Mouse (Mus musculus): ENCODE results near the gene Haus3. TPM values are rescaled to one million over a fixed set of nuclear protein-coding genes. Genes with fewer than 3 reads are reported as not detected.

Gene Haus3
- polyA plus RNA-seq, 1 experiment from 2014 or later = 72.1 TPM

GRCm38 (mm10) chr5:34194426-34194825 is 25.1 kb upstream of the Haus3 start:
- Histone ChIP-seq H3K4me3 (ENCODE audit: low read depth, low read length) (no peak overlapping the region), H3K4me1 (ENCODE audit: control insufficient read depth, insufficient read depth, low read length) (no peaks in the 10 kb centered on the region), H3K36me3 (replicated peaks; ENCODE audit: control insufficient read depth, insufficient read depth, low read depth, low read length) (no peaks in the 10 kb centered on the region), H3K27me3 (ENCODE audit: control insufficient read depth, insufficient read depth, low read length) (no peaks in the 10 kb centered on the region), H3K27ac (replicated peaks; ENCODE audit: low read depth, low read length) (no peak overlapping the region), H3K9ac (replicated peaks; ENCODE audit: low read length) (no peak overlapping the region), H3K9me3 (replicated peaks; ENCODE audit: control insufficient read depth, low read length) (no peaks in the 10 kb centered on the region), H3K4me2 (ENCODE audit: low read depth, low read length) (no peak overlapping the region)
- ATAC-seq (replicated peaks; ENCODE audit: insufficient number of reproducible peaks, low FRiP score, low TSS enrichment, low read depth) = no peak
- DNase-seq (ENCODE audit: low spot score) = no peak
- 58% methylated on average over 1 of the region's 1 CpGs for WGBS

GRCm38 (mm10) chr5:34191843-34192242 is 22.5 kb upstream of the Haus3 start:
- Histone ChIP-seq H3K27ac (replicated peaks; ENCODE audit: low read depth, low read length) (no peak overlapping the region), H3K9ac (replicated peaks; ENCODE audit: low read length) (no peak overlapping the region), H3K27me3 (ENCODE audit: control insufficient read depth, insufficient read depth, low read length) (no peaks in the 10 kb centered on the region), H3K36me3 (replicated peaks; ENCODE audit: control insufficient read depth, insufficient read depth, low read depth, low read length) (no peaks in the 10 kb centered on the region), H3K4me3 (ENCODE audit: low read depth, low read length) (no peak overlapping the region), H3K4me1 (ENCODE audit: control insufficient read depth, insufficient read depth, low read length) (no peaks in the 10 kb centered on the region), H3K4me2 (ENCODE audit: low read depth, low read length) (no peak overlapping the region), H3K9me3 (replicated peaks; ENCODE audit: control insufficient read depth, low read length) (no peaks in the 10 kb centered on the region)
- ATAC-seq (replicated peaks; ENCODE audit: insufficient number of reproducible peaks, low FRiP score, low TSS enrichment, low read depth) (no peak), DNase-seq (ENCODE audit: low spot score) (no peak)
- WGBS = 75% methylated on average over 4 of the region's 4 CpGs

GRCm38 (mm10) chr5:34191021-34191420 is 21.7 kb upstream of the Haus3 start:
- H3K36me3 ChIP-seq (replicated peaks; ENCODE audit: control insufficient read depth, insufficient read depth, low read depth, low read length) = no peaks in the 10 kb centered on the region
- H3K4me3 ChIP-seq (ENCODE audit: low read depth, low read length) = no peak overlapping the region
- WGBS = 44% methylated on average over 4 of the region's 4 CpGs
- no peak overlapping the region for H3K9ac ChIP-seq (replicated peaks; ENCODE audit: low read length)
- DNase-seq (ENCODE audit: low spot score) (no peak), ATAC-seq (replicated peaks; ENCODE audit: insufficient number of reproducible peaks, low FRiP score, low TSS enrichment, low read depth) (no peak)
- H3K27me3 ChIP-seq (ENCODE audit: control insufficient read depth, insufficient read depth, low read length) = no peaks in the 10 kb centered on the region
- no peak overlapping the region for H3K27ac ChIP-seq (replicated peaks; ENCODE audit: low read depth, low read length)
- H3K4me1 ChIP-seq (ENCODE audit: control insufficient read depth, insufficient read depth, low read length) = 0 out of 2 replicates have a peak, but pooled peaks cover 3% of the 10 kb centered on the region
- no peak overlapping the region for H3K4me2 ChIP-seq (ENCODE audit: low read depth, low read length)
- H3K9me3 ChIP-seq (replicated peaks; ENCODE audit: control insufficient read depth, low read length) = no peaks in the 10 kb centered on the region

GRCm38 (mm10) chr5:34189521-34189920 is 20.2 kb upstream of the Haus3 start:
- H3K9me3 ChIP-seq (replicated peaks; ENCODE audit: control insufficient read depth, low read length) = no peaks in the 10 kb centered on the region
- ATAC-seq (replicated peaks; ENCODE audit: insufficient number of reproducible peaks, low FRiP score, low TSS enrichment, low read depth) = no peak
- H3K4me3 ChIP-seq (ENCODE audit: low read depth, low read length) = no peak overlapping the region
- H3K36me3 ChIP-seq (replicated peaks; ENCODE audit: control insufficient read depth, insufficient read depth, low read depth, low read length) = no peaks in the 10 kb centered on the region
- 0 out of 2 replicates have a peak, but pooled peaks cover 3% of the 10 kb centered on the region for H3K4me1 ChIP-seq (ENCODE audit: control insufficient read depth, insufficient read depth, low read length)
- DNase-seq (ENCODE audit: low spot score) = no peak
- WGBS = 50% methylated on average over 1 of the region's 1 CpGs
- no peak overlapping the region for H3K27ac ChIP-seq (replicated peaks; ENCODE audit: low read depth, low read length)
- H3K27me3 ChIP-seq (ENCODE audit: control insufficient read depth, insufficient read depth, low read length) = no peaks in the 10 kb centered on the region
- no peak overlapping the region for H3K4me2 ChIP-seq (ENCODE audit: low read depth, low read length)
- H3K9ac ChIP-seq (replicated peaks; ENCODE audit: low read length) = no peak overlapping the region

- Histone ChIP-seq H3K27me3 (ENCODE audit: control insufficient read depth, insufficient read depth, low read length) (no peaks in the 10 kb centered on the region), H3K9me3 (replicated peaks; ENCODE audit: control insufficient read depth, low read length) (no peaks in the 10 kb centered on the region), H3K4me1 (ENCODE audit: control insufficient read depth, insufficient read depth, low read length) (0 out of 2 replicates have a peak, but pooled peaks cover 3% of the 10 kb centered on the region), H3K4me2 (ENCODE audit: low read depth, low read length) (no peak overlapping the region; the same call in 1 of the 2 replicates), H3K27ac (replicated peaks; ENCODE audit: low read depth, low read length) (no peak overlapping the region), H3K36me3 (replicated peaks; ENCODE audit: control insufficient read depth, insufficient read depth, low read depth, low read length) (no peaks in the 10 kb centered on the region), H3K9ac (replicated peaks; ENCODE audit: low read length) (no peak overlapping the region), H3K4me3 (ENCODE audit: low read depth, low read length) (no peak overlapping the region)
- DNase-seq (ENCODE audit: low spot score) (no peak), ATAC-seq (replicated peaks; ENCODE audit: insufficient number of reproducible peaks, low FRiP score, low TSS enrichment, low read depth) (no peak)
- WGBS = 81% methylated on average over 2 of the region's 2 CpGs
Observed at GRCm38 (mm10) chr5:34188856-34189255, 19.5 kb upstream of the Haus3 start.

GRCm38 (mm10) chr5:34187601-34188316 is 18.4 kb upstream of the Haus3 start, which contains the start of gene Mxd4:
Gene Mxd4, minus strand, starts transcription at chr5:34187720.
- peak; percentile 99 for ATAC-seq (replicated peaks; ENCODE audit: insufficient number of reproducible peaks, low FRiP score, low TSS enrichment, low read depth)
- WGBS = under 1% methylated on average over 60 of the region's 60 CpGs

GRCm38 (mm10) chr5:34186961-34187391 is 17.6 kb upstream of the Haus3 start:
- peak overlapping the region; percentile 87 for H3K4me2 ChIP-seq (ENCODE audit: low read depth, low read length)
- H3K27me3 ChIP-seq (ENCODE audit: control insufficient read depth, insufficient read depth, low read length) = no peaks in the 10 kb centered on the region
- H3K4me1 ChIP-seq (ENCODE audit: control insufficient read depth, insufficient read depth, low read length) = 0 out of 2 replicates have a peak, but pooled peaks cover 3% of the 10 kb centered on the region
- ATAC-seq (replicated peaks; ENCODE audit: insufficient number of reproducible peaks, low FRiP score, low TSS enrichment, low read depth) (no peak), DNase-seq (ENCODE audit: low spot score) (peak; percentile 52)
- H3K9ac ChIP-seq (replicated peaks; ENCODE audit: low read length) = peak overlapping the region; percentile 80
- peak overlapping the region; percentile 91 for H3K4me3 ChIP-seq (ENCODE audit: low read depth, low read length)
- WGBS = 0% methylated on average over 45 of the region's 46 CpGs
- no peaks in the 10 kb centered on the region for H3K9me3 ChIP-seq (replicated peaks; ENCODE audit: control insufficient read depth, low read length)
- peak overlapping the region; percentile 81 for H3K27ac ChIP-seq (replicated peaks; ENCODE audit: low read depth, low read length)
- H3K36me3 ChIP-seq (replicated peaks; ENCODE audit: control insufficient read depth, insufficient read depth, low read depth, low read length) = no peaks in the 10 kb centered on the region

More at GRCm38 (mm10) chr5:34187601-34188316, 18.4 kb upstream of the Haus3 start, which contains the start of gene Mxd4:
- peak within 1 kb of the TSS; percentile 81 for H3K27ac ChIP-seq (replicated peaks; ENCODE audit: low read depth, low read length)
- H3K36me3 ChIP-seq (replicated peaks; ENCODE audit: control insufficient read depth, insufficient read depth, low read depth, low read length) = no peaks in the 10 kb centered on the region
- H3K4me3 ChIP-seq (ENCODE audit: low read depth, low read length) = peak within 1 kb of the TSS; percentile 91
- H3K27me3 ChIP-seq (ENCODE audit: control insufficient read depth, insufficient read depth, low read length) = no peaks in the 10 kb centered on the region
- H3K9me3 ChIP-seq (replicated peaks; ENCODE audit: control insufficient read depth, low read length) = no peaks in the 10 kb centered on the region
- 0 out of 2 replicates have a peak, but pooled peaks cover 3% of the 10 kb centered on the region for H3K4me1 ChIP-seq (ENCODE audit: control insufficient read depth, insufficient read depth, low read length)
- DNase-seq (ENCODE audit: low spot score) = peak; percentile 99
- H3K4me2 ChIP-seq (ENCODE audit: low read depth, low read length) = peak within 1 kb of the TSS; percentile 87
- H3K9ac ChIP-seq (replicated peaks; ENCODE audit: low read length) = peak within 1 kb of the TSS; percentile 80

- 73% methylated on average over 2 of the region's 2 CpGs for WGBS
- DNase-seq (ENCODE audit: low spot score) (no peak), ATAC-seq (replicated peaks; ENCODE audit: insufficient number of reproducible peaks, low FRiP score, low TSS enrichment, low read depth) (no peak)
- Histone ChIP-seq H3K9ac (replicated peaks; ENCODE audit: low read length) (peak overlapping the region; percentile 80), H3K27me3 (ENCODE audit: control insufficient read depth, insufficient read depth, low read length) (no peaks in the 10 kb centered on the region), H3K27ac (replicated peaks; ENCODE audit: low read depth, low read length) (no peak overlapping the region), H3K36me3 (replicated peaks; ENCODE audit: control insufficient read depth, insufficient read depth, low read depth, low read length) (no peaks in the 10 kb centered on the region), H3K4me2 (ENCODE audit: low read depth, low read length) (peak overlapping the region; percentile 87), H3K9me3 (replicated peaks; ENCODE audit: control insufficient read depth, low read length) (no peaks in the 10 kb centered on the region), H3K4me1 (ENCODE audit: control insufficient read depth, insufficient read depth, low read length) (0 out of 2 replicates have a peak, but pooled peaks cover 3% of the 10 kb centered on the region), H3K4me3 (ENCODE audit: low read depth, low read length) (peak overlapping the region; percentile 91)
Observed at GRCm38 (mm10) chr5:34186391-34186790, 17.1 kb upstream of the Haus3 start.
